Mouse (Mus musculus) adrenal gland, postnatal 4 days (tissue): ENCODE measurements around the gene Gm48552. TPM values are rescaled to one million over a fixed set of nuclear protein-coding genes. Genes with fewer than 3 reads are reported as not detected.

Experiments
- DNase-seq, 2 experiments: peaks; one replicate each; pipeline ENCODE4 v3.0.0; 2021 to 2022; ENCODE audit warnings: low spot score in 2 of 2, mixed read lengths in 2 of 2
- total RNA-seq, 2 experiments: library from RNA; stranded (reverse); gene quantifications; 2 replicates each; pipeline ENCODE4 v1.2.3; 2021

Gene Gm48552
- total RNA-seq, 2 experiments from 2014 or later: 2.6 to 4.1 TPM

GRCm38 (mm10) chr10:81360721-81361120 is 28.1 kb upstream of the Gm48552 start:
- no peak for DNase-seq

- no peak for DNase-seq
These were observed 26.4 kb upstream of the Gm48552 start for GRCm38 (mm10) chr10:81362336-81362949.

- DNase-seq: no peak
These were observed 25.1 kb upstream of the Gm48552 start for GRCm38 (mm10) chr10:81363436-81364346.

- no peak for DNase-seq
These were observed 24.1 kb upstream of the Gm48552 start for GRCm38 (mm10) chr10:81364666-81365065.

- no peak for DNase-seq
These were observed 23.7 kb upstream of the Gm48552 start for GRCm38 (mm10) chr10:81365073-81365472.

GRCm38 (mm10) chr10:81365672-81366476 is 22.9 kb upstream of the Gm48552 start, which contains the start of gene 4930404N11Rik:
TSS of gene 4930404N11Rik (minus strand) at chr10:81365816.
- no peak for DNase-seq

- DNase-seq: no peak
These were observed 22.2 kb upstream of the Gm48552 start for GRCm38 (mm10) chr10:81366477-81367206.

- DNase-seq: no peak
These were observed 21.7 kb upstream of the Gm48552 start for GRCm38 (mm10) chr10:81367207-81367495.

GRCm38 (mm10) chr10:81375322-81375721 is 13.5 kb upstream of the Gm48552 start:
- DNase-seq: no peak

- DNase-seq: no peak
These were observed 12.0 kb upstream of the Gm48552 start for GRCm38 (mm10) chr10:81376561-81377361.

- DNase-seq: no peak
These were observed 11.5 kb upstream of the Gm48552 start for GRCm38 (mm10) chr10:81377362-81377664.

- peak in 1 of 2 experiments; percentile 99 for DNase-seq
These were observed 10.8 kb upstream of the Gm48552 start, which contains the start of gene Fzr1 for GRCm38 (mm10) chr10:81377793-81378552. TSS of gene Fzr1 (minus strand) at chr10:81378516.

- peak in 1 of 2 experiments; percentile 100 for DNase-seq
These were observed 10.1 kb upstream of the Gm48552 start for GRCm38 (mm10) chr10:81378553-81379182.

- no peak for DNase-seq
These were observed 9.6 kb upstream of the Gm48552 start for GRCm38 (mm10) chr10:81379183-81379553.

- DNase-seq: no peak
These were observed 8.9 kb upstream of the Gm48552 start for GRCm38 (mm10) chr10:81379809-81380378.

- no peak for DNase-seq
These were observed 6.8 kb upstream of the Gm48552 start for GRCm38 (mm10) chr10:81382039-81382438.

GRCm38 (mm10) chr10:81383802-81384604 is 4.8 kb upstream of the Gm48552 start, which contains the start of the genes Dohh and Gm48551:
TSS of gene Dohh (plus strand) at chr10:81384428.
TSS of gene Gm48551 (plus strand) at chr10:81384466.
- DNase-seq: peak; percentile 93 to 99

GRCm38 (mm10) chr10:81384605-81384982 is 4.2 kb upstream of the Gm48552 start:
- no peak for DNase-seq
